Mouse (Mus musculus) CH12.LX (cell line): ENCODE data around the gene Txn2. TPM values are rescaled to one million over a fixed set of nuclear protein-coding genes. Genes with fewer than 3 reads are reported as not detected.

Experiments used
- DNase-seq: peaks from one replicate; pipeline ENCODE4 v3.0.0-alpha.2; 2013; ENCODE audit errors: extremely low read depth
- H3K27ac ChIP-seq: 2 replicates; pipeline ENCODE4 v1.5.1; 2012; ENCODE audit warnings: low read depth, mild to moderate bottlenecking, control low read depth, moderate library complexity; ENCODE audit not compliant: insufficient read depth
- H3K27me3 ChIP-seq: replicated peaks from 2 replicates; pipeline ENCODE3; 2012; ENCODE audit warnings: inconsistent platforms
- H3K36me3 ChIP-seq, 2 experiments: replicated peaks in 1 of 2; 2 replicates each; pipeline versions ENCODE3 to v1.6.1; 2012; ENCODE audit warnings: inconsistent platforms in 1 of 2, low read length in 1 of 2, mild to moderate bottlenecking in 1 of 2, mixed read lengths in 1 of 2, moderate library complexity in 1 of 2; ENCODE audit not compliant: control insufficient read depth in 1 of 2, insufficient read depth in 1 of 2
- H3K4me1 ChIP-seq, 2 experiments: 2 replicates each; pipeline ENCODE4 v1.6.1; 2012; ENCODE audit warnings: inconsistent platforms in 1 of 2, moderate library complexity in 1 of 2; ENCODE audit not compliant: insufficient read depth in 2 of 2, control insufficient read depth in 1 of 2
- H3K4me2 ChIP-seq: 2 replicates; pipeline ENCODE4 v1.6.1; 2012; ENCODE audit warnings: low read depth, mild to moderate bottlenecking, control low read depth; ENCODE audit not compliant: poor library complexity, insufficient read depth, severe bottlenecking
- H3K4me3 ChIP-seq, 3 experiments: fragments of 150-350 bp in 1 of 3; sonication (generic) in 1 of 3; replicated peaks in 1 of 3; 2 replicates each; pipeline versions ENCODE3 to v1.5.1; 2011 to 2012; ENCODE audit warnings: low read depth in 2 of 3, low read length in 2 of 3, mild to moderate bottlenecking in 2 of 3, moderate library complexity in 2 of 3, control low read depth in 1 of 3, improper control_type of control experiment in 1 of 3, inconsistent platforms in 1 of 3, mixed read lengths in 1 of 3; ENCODE audit not compliant: poor library complexity in 1 of 3
- H3K79me2 ChIP-seq: replicated peaks from 2 replicates; pipeline ENCODE4 v1.6.1; 2012; ENCODE audit warnings: mild to moderate bottlenecking, moderate library complexity; ENCODE audit not compliant: control insufficient read depth, poor library complexity, insufficient read depth, severe bottlenecking; ENCODE audit errors: extremely low read depth
- H3K9ac ChIP-seq: 2 replicates; pipeline ENCODE4 v1.6.1; 2012; ENCODE audit warnings: low read depth, mild to moderate bottlenecking, control low read depth, moderate library complexity; ENCODE audit not compliant: insufficient read depth
- H3K9me3 ChIP-seq: replicated peaks from 2 replicates; pipeline ENCODE3; 2012; ENCODE audit warnings: low read length, inconsistent platforms, mixed read lengths
- CHD1 ChIP-seq: IDR thresholded peaks from 2 replicates; pipeline ENCODE4 v1.6.1; 2012; ENCODE audit warnings: low read depth, low read length, improper control_type of control experiment, inconsistent platforms
- CHD2 ChIP-seq: IDR thresholded peaks from 2 replicates; pipeline ENCODE4 v1.6.1; 2011; ENCODE audit warnings: low read length, improper control_type of control experiment
- HCFC1 ChIP-seq: IDR thresholded peaks from 2 replicates; pipeline ENCODE4 v1.6.1; 2012; ENCODE audit warnings: low read depth, mild to moderate bottlenecking, inconsistent platforms, low read length, improper control_type of control experiment
- JUN ChIP-seq: IDR thresholded peaks from 2 replicates; pipeline ENCODE4 v1.6.1; 2011; ENCODE audit warnings: low read depth, mild to moderate bottlenecking, low read length, improper control_type of control experiment, moderate library complexity; ENCODE audit not compliant: insufficient read depth
- JUND ChIP-seq: conservative IDR thresholded peaks from 2 replicates; pipeline ENCODE4 v1.6.1; 2011; ENCODE audit warnings: low read depth, low read length, improper control_type of control experiment
- MAFK ChIP-seq: IDR thresholded peaks from 2 replicates; pipeline ENCODE4 v1.6.1; 2011; ENCODE audit warnings: low read length, improper control_type of control experiment; ENCODE audit not compliant: insufficient replicate concordance
- MAX ChIP-seq: IDR thresholded peaks from 2 replicates; pipeline ENCODE4 v1.6.1; 2011; ENCODE audit warnings: low read length, improper control_type of control experiment
- MAZ ChIP-seq: IDR thresholded peaks from 2 replicates; pipeline ENCODE4 v1.6.1; 2012; ENCODE audit warnings: low read depth, mild to moderate bottlenecking, inconsistent platforms, low read length, improper control_type of control experiment, moderate library complexity
- MXI1 ChIP-seq: IDR thresholded peaks from 2 replicates; pipeline ENCODE4 v1.6.1; 2011; ENCODE audit warnings: mild to moderate bottlenecking, low read depth, low read length, improper control_type of control experiment
- NELFE ChIP-seq: IDR thresholded peaks from 2 replicates; pipeline ENCODE4 v1.6.1; 2011; ENCODE audit warnings: low read depth, low read length, improper control_type of control experiment
- PAX5 ChIP-seq: IDR thresholded peaks from 2 replicates; pipeline ENCODE4 v1.6.1; 2012; ENCODE audit warnings: low read length, inconsistent platforms, mixed read lengths
- POLR2AphosphoS2 ChIP-seq: IDR thresholded peaks from 2 replicates; pipeline ENCODE4 v1.6.1; 2011; ENCODE audit warnings: low read depth, low read length, improper control_type of control experiment
- RCOR1 ChIP-seq: conservative IDR thresholded peaks from 2 replicates; pipeline ENCODE4 v1.6.1; 2012; ENCODE audit warnings: low read depth, mild to moderate bottlenecking, inconsistent platforms, low read length, improper control_type of control experiment
- SMC3 ChIP-seq: IDR thresholded peaks from 2 replicates; pipeline ENCODE4 v1.6.1; 2011; ENCODE audit warnings: low read depth, low read length, improper control_type of control experiment
- TCF12 ChIP-seq: IDR thresholded peaks from 2 replicates; pipeline ENCODE4 v1.6.1; 2014; ENCODE audit warnings: low read depth, mild to moderate bottlenecking, inconsistent platforms, low read length, improper control_type of control experiment
- USF1 ChIP-seq: IDR thresholded peaks from 2 replicates; pipeline ENCODE4 v1.6.1; 2014; ENCODE audit warnings: low read depth, mild to moderate bottlenecking, inconsistent platforms, low read length, improper control_type of control experiment
- ZC3H11A ChIP-seq: IDR thresholded peaks from 2 replicates; pipeline ENCODE4 v1.6.1; 2012; ENCODE audit warnings: low read depth, mild to moderate bottlenecking, inconsistent platforms, low read length, improper control_type of control experiment
- ZMIZ1 ChIP-seq: IDR thresholded peaks from 2 replicates; pipeline ENCODE4 v1.6.1; 2012; ENCODE audit warnings: low read depth, mild to moderate bottlenecking, inconsistent platforms, low read length, improper control_type of control experiment
- ZNF384 ChIP-seq: IDR thresholded peaks from 2 replicates; pipeline ENCODE4 v1.6.1; 2012; ENCODE audit warnings: low read depth, low read length, improper control_type of control experiment, inconsistent platforms
- dilution Hi-C: fragments of 300-500 bp; cut with MboI; formaldehyde crosslinking; loops from 2 replicates; pipeline ENCODE4 v1.14.3; 2020; ENCODE audit warnings: low sequenced_read_pairs; ENCODE audit not compliant: extremely low pct_unique_long_range_greater_than_20kb, extremely low pct_ligation_motif_present
- in situ Hi-C: fragments of 300-500 bp; cut with MboI; formaldehyde crosslinking; loops from 3 replicates; pipeline ENCODE4 v1.14.3; 2019; ENCODE audit warnings: low sequenced_read_pairs, low pct_ligation_motif_present, low pct_unique_long_range_greater_than_20kb, mixed read lengths
- polyA plus RNA-seq: library from polyadenylated mRNA; unstranded; fragments of >175 nt; gene quantifications from 2 replicates; pipeline ENCODE4 v1.2.1, GENCODE M21; 2012; ENCODE audit warnings: low read depth; ENCODE audit not compliant: insufficient read length
- total RNA-seq, 2 experiments: library from RNA; depleted of rRNA; stranded (reverse); fragments of 300-350 nt in 1 of 2; fragments of >200 nt in 1 of 2; gene quantifications; 2 replicates each; pipeline ENCODE4 v1.2.3; 2012 to 2014

Gene Txn2
- total and polyA plus RNA-seq, 3 experiments = 22.4 to 209 (median 105) TPM

GRCm38 (mm10) chr15:77914507-77914906 is 14.3 kb downstream of the Txn2 start:
- Histone ChIP-seq H3K4me2 (no peak overlapping the region), H3K9me3 (no peaks in the 10 kb centered on the region)
- DNase-seq = no peak
- TF ChIP-seq MAX = no peak
- no peak for TF ChIP-seq MAZ
- TF ChIP-seq ZC3H11A = no peak
- TF ChIP-seq NELFE = no peak
- no peak for TF ChIP-seq CHD1
- TF ChIP-seq JUN = no peak
- no peak for TF ChIP-seq USF1
- no peak for TF ChIP-seq MXI1
- TF ChIP-seq ZNF384 = no peak
- TF ChIP-seq CHD2 = no peak
- no peak for TF ChIP-seq RCOR1
- no peak for TF ChIP-seq HCFC1
- no peak for TF ChIP-seq PAX5
- TF ChIP-seq ZMIZ1 = no peak
- no peak for TF ChIP-seq TCF12
- no peak for TF ChIP-seq POLR2AphosphoS2
- TF ChIP-seq SMC3 = no peak
- no peak for TF ChIP-seq MAFK
- TF ChIP-seq, all 38 proteins: peak for 0
- H3K27ac ChIP-seq = no peak overlapping the region
- H3K4me3 ChIP-seq = no peak overlapping the region
- no peaks in the 10 kb centered on the region for H3K27me3 ChIP-seq
- peaks cover 2 to 13% of the 10 kb centered on the region in 2 experiments; a peak in 3 of 4 replicates for H3K4me1 ChIP-seq
- H3K9ac ChIP-seq = no peak overlapping the region
- dilution Hi-C loops (no loop called here), in situ Hi-C loops (loop anchor here (10.0 kb wide), 1 partner anchor 140 kb away; no protein-coding TSS in a partner anchor)
- H3K79me2 ChIP-seq = 0 out of 2 replicates have a peak, but pooled peaks cover 4% of the 10 kb centered on the region
- peaks cover 36 to 64% of the 10 kb centered on the region in 2 experiments for H3K36me3 ChIP-seq

- Histone ChIP-seq H3K4me1 (0 out of 4 replicates have a peak, but pooled peaks cover 0 to 2% of the 10 kb centered on the region in 2 experiments), H3K27me3 (no peaks in the 10 kb centered on the region), H3K9me3 (no peaks in the 10 kb centered on the region), H3K4me2 (no peak overlapping the region), H3K27ac (no peak overlapping the region), H3K9ac (no peak overlapping the region), H3K79me2 (no peaks in the 10 kb centered on the region), H3K36me3 (peaks cover 30 to 50% of the 10 kb centered on the region in 2 experiments), H3K4me3 (no peak overlapping the region)
- TF ChIP-seq JUND = no peak
- DNase-seq = no peak
- dilution Hi-C loops = no loop called here
- in situ Hi-C loops = loop anchor here (10.0 kb wide), 1 partner anchor 138 kb away; no protein-coding TSS in a partner anchor
These were observed 15.8 kb downstream of the Txn2 start for GRCm38 (mm10) chr15:77913054-77913453.
